Mouse (Mus musculus): ENCODE results near the gene Igf2bp3. TPM values are rescaled to one million over a fixed set of nuclear protein-coding genes. Genes with fewer than 3 reads are reported as not detected.

Igf2bp3 gene
- polyA plus RNA-seq, 1 experiment: 85.8 TPM

DNA sequence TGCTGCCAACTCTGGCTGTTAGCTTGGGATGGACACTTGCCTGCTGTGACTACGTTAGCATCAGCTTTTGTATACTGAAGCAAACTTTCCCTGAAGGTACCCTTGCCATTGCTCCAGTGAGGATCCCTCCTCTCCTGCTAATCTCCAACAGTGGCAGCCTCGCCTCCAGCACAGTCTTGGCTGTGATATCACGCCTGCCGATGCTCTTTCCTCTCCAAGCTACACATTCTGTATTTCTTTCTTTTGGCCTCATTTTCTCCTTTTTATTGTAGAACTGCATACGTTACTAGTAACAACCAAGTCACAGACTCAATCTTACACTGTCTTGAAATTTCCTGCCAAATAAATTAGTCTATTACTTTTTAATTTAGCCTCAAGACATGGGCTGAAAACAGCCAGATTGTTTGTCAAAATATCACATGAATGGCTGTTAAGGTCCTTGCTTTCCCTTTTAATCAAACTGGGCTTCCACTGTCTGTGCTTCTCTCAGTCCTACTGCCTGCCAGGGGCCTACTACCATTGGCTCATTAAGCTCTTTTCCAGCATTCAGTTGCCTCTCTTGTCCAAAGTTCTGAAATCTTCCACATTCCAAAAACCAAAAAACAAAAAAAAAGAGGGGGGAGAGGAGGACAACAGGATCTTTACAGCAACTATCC, 58.5 kb downstream of the Igf2bp3 start:
- Histone ChIP-seq H3K9me3 (replicated peaks; ENCODE audit: control insufficient read depth, insufficient read depth, low read length, poor library complexity, severe bottlenecking) (no peaks in the 10 kb centered on the region), H3K27ac (ENCODE audit: insufficient read depth, low read length) (no peak overlapping the region), H3K36me3 (ENCODE audit: control insufficient read depth, insufficient read depth, low read length, poor library complexity, severe bottlenecking) (no peaks in the 10 kb centered on the region), H3K4me3 (ENCODE audit: low read depth, low read length) (no peak overlapping the region), H3K4me1 (ENCODE audit: control insufficient read depth, insufficient read depth, low read length) (no peaks in the 10 kb centered on the region), H3K9ac (ENCODE audit: low read depth, poor library complexity, severe bottlenecking) (no peak overlapping the region), H3K27me3 (ENCODE audit: control insufficient read depth, insufficient read depth, low read length, poor library complexity, severe bottlenecking) (no peaks in the 10 kb centered on the region)
- TF ChIP-seq CTCF (IDR thresholded peaks at IDR 0.05; ENCODE audit: low read depth, low read length): no peak
- TF ChIP-seq EP300 (IDR thresholded peaks at IDR 0.05; ENCODE audit: insufficient read depth, low read depth, low read length): no peak
- TF ChIP-seq POLR2A (IDR thresholded peaks at IDR 0.05; ENCODE audit: insufficient read depth, low read length): no peak

DNA sequence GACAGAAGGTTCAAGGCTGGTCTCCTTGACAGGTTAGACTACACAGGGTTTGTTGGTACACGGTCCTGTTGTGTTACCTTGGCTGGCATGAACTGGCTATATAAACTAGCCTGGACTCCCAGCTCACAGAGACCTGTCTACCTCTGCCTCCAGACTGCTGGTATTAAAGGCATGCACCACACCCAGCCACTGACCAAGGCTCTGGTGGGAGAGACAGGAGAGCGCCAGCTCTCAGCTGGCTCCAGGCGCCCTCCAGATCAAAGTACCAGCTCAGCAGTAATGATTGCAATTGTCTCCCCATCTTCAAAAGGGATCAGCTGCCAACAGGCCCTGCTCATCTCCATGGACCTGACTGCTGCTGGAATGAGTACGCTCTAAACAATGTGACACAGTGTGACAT, 63.3 kb downstream of the Igf2bp3 start:
- Histone ChIP-seq H3K9ac (ENCODE audit: low read depth, poor library complexity, severe bottlenecking) (no peak overlapping the region), H3K27me3 (ENCODE audit: control insufficient read depth, insufficient read depth, low read length, poor library complexity, severe bottlenecking) (no peaks in the 10 kb centered on the region), H3K9me3 (replicated peaks; ENCODE audit: control insufficient read depth, insufficient read depth, low read length, poor library complexity, severe bottlenecking) (no peaks in the 10 kb centered on the region), H3K4me3 (ENCODE audit: low read depth, low read length) (no peak overlapping the region), H3K36me3 (ENCODE audit: control insufficient read depth, insufficient read depth, low read length, poor library complexity, severe bottlenecking) (no peaks in the 10 kb centered on the region), H3K4me1 (ENCODE audit: control insufficient read depth, insufficient read depth, low read length) (no peaks in the 10 kb centered on the region), H3K27ac (ENCODE audit: insufficient read depth, low read length) (no peak overlapping the region)
- TF ChIP-seq POLR2A (IDR thresholded peaks at IDR 0.05; ENCODE audit: insufficient read depth, low read length) (no peak), EP300 (IDR thresholded peaks at IDR 0.05; ENCODE audit: insufficient read depth, low read depth, low read length) (no peak), CTCF (IDR thresholded peaks at IDR 0.05; ENCODE audit: low read depth, low read length) (no peak)

- Histone ChIP-seq H3K4me3 (ENCODE audit: low read depth, low read length) (no peak overlapping the region), H3K27me3 (ENCODE audit: control insufficient read depth, insufficient read depth, low read length, poor library complexity, severe bottlenecking) (no peaks in the 10 kb centered on the region), H3K9me3 (replicated peaks; ENCODE audit: control insufficient read depth, insufficient read depth, low read length, poor library complexity, severe bottlenecking) (no peaks in the 10 kb centered on the region), H3K36me3 (ENCODE audit: control insufficient read depth, insufficient read depth, low read length, poor library complexity, severe bottlenecking) (no peaks in the 10 kb centered on the region), H3K9ac (ENCODE audit: low read depth, poor library complexity, severe bottlenecking) (no peak overlapping the region), H3K4me1 (ENCODE audit: control insufficient read depth, insufficient read depth, low read length) (no peaks in the 10 kb centered on the region), H3K27ac (ENCODE audit: insufficient read depth, low read length) (no peak overlapping the region)
- TF ChIP-seq EP300 (IDR thresholded peaks at IDR 0.05; ENCODE audit: insufficient read depth, low read depth, low read length): no peak
- TF ChIP-seq POLR2A (IDR thresholded peaks at IDR 0.05; ENCODE audit: insufficient read depth, low read length): no peak
- TF ChIP-seq CTCF (IDR thresholded peaks at IDR 0.05; ENCODE audit: low read depth, low read length): no peak
Observed at GRCm38 (mm10) chr6:49150349-49151229, 64.2 kb downstream of the Igf2bp3 start.

GRCm38 (mm10) chr6:49149202-49149930, 65.4 kb downstream of the Igf2bp3 start:
- no peaks in the 10 kb centered on the region for H3K9me3 ChIP-seq (replicated peaks; ENCODE audit: control insufficient read depth, insufficient read depth, low read length, poor library complexity, severe bottlenecking)
- H3K36me3 ChIP-seq (ENCODE audit: control insufficient read depth, insufficient read depth, low read length, poor library complexity, severe bottlenecking): no peaks in the 10 kb centered on the region
- TF ChIP-seq POLR2A (IDR thresholded peaks at IDR 0.05; ENCODE audit: insufficient read depth, low read length) (no peak), EP300 (IDR thresholded peaks at IDR 0.05; ENCODE audit: insufficient read depth, low read depth, low read length) (no peak), CTCF (IDR thresholded peaks at IDR 0.05; ENCODE audit: low read depth, low read length) (no peak)
- no peaks in the 10 kb centered on the region for H3K27me3 ChIP-seq (ENCODE audit: control insufficient read depth, insufficient read depth, low read length, poor library complexity, severe bottlenecking)
- no peak overlapping the region for H3K27ac ChIP-seq (ENCODE audit: insufficient read depth, low read length)
- no peak overlapping the region for H3K9ac ChIP-seq (ENCODE audit: low read depth, poor library complexity, severe bottlenecking)
- no peak overlapping the region for H3K4me3 ChIP-seq (ENCODE audit: low read depth, low read length)
- H3K4me1 ChIP-seq (ENCODE audit: control insufficient read depth, insufficient read depth, low read length): no peaks in the 10 kb centered on the region

DNA sequence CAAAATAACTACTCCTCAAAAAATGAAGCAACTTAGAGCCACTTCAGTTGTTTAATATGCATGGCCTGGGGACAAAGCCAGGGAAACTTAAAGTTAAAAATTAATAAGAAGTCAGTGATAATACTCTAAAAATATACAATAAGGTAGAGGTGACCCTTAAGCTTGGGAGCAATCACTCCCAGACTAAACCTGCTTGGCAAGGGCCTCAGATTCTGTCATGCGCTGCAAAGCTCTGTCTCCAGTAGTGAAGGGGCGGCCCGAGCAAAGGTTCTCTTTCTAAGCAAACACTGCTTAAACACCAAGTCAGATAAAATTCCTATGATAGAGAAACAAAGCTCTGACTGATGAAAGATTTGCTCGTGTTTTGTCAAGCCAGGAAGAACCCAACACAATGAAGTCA, 66.0 kb downstream of the Igf2bp3 start:
- H3K9me3 ChIP-seq (replicated peaks; ENCODE audit: control insufficient read depth, insufficient read depth, low read length, poor library complexity, severe bottlenecking): no peaks in the 10 kb centered on the region
- H3K27me3 ChIP-seq (ENCODE audit: control insufficient read depth, insufficient read depth, low read length, poor library complexity, severe bottlenecking): no peaks in the 10 kb centered on the region
- no peaks in the 10 kb centered on the region for H3K36me3 ChIP-seq (ENCODE audit: control insufficient read depth, insufficient read depth, low read length, poor library complexity, severe bottlenecking)
- no peak overlapping the region for H3K4me3 ChIP-seq (ENCODE audit: low read depth, low read length)
- no peaks in the 10 kb centered on the region for H3K4me1 ChIP-seq (ENCODE audit: control insufficient read depth, insufficient read depth, low read length)
- no peak for TF ChIP-seq POLR2A (IDR thresholded peaks at IDR 0.05; ENCODE audit: insufficient read depth, low read length)
- no peak overlapping the region for H3K27ac ChIP-seq (ENCODE audit: insufficient read depth, low read length)
- no peak overlapping the region for H3K9ac ChIP-seq (ENCODE audit: low read depth, poor library complexity, severe bottlenecking)
